Mouse (Mus musculus) frontal cortex, adult (tissue): ENCODE data around the gene Gm12253.

Experiments used
- ATAC-seq: cut with Nextera tagmentation; 2 replicates; pipeline ENCODE4 v1.9.2; 2017; ENCODE audit warnings: mild to moderate bottlenecking, moderate library complexity, mixed read lengths; ENCODE audit not compliant: low TSS enrichment

Gene Gm12253

GRCm38 (mm10) chr11:58432259-58432658 is at the start of gene Gm12253:
Gene Gm12253, plus strand, starts transcription at chr11:58432559.
- ATAC-seq = no peak

- ATAC-seq = no peak
Observed at GRCm38 (mm10) chr11:58399985-58400645, 32.2 kb upstream of the Gm12253 start.

- ATAC-seq = no peak
Observed at GRCm38 (mm10) chr11:58400655-58401054, 31.7 kb upstream of the Gm12253 start.

- ATAC-seq = no peak
Observed at GRCm38 (mm10) chr11:58408066-58408465, 24.3 kb upstream of the Gm12253 start.

- ATAC-seq = no peak
Observed at GRCm38 (mm10) chr11:58418336-58418735, 14.0 kb upstream of the Gm12253 start.

GRCm38 (mm10) chr11:58420815-58421214 is 11.5 kb upstream of the Gm12253 start, which contains the start of gene 1810065E05Rik:
Gene 1810065E05Rik, plus strand, starts transcription at chr11:58421111.
- ATAC-seq = no peak

GRCm38 (mm10) chr11:58437866-58438265 is 5.5 kb downstream of the Gm12253 start:
- no peak for ATAC-seq

- no peak for ATAC-seq
Observed at GRCm38 (mm10) chr11:58452759-58453158, 20.4 kb downstream of the Gm12253 start, which contains the start of gene Lypd9. Gene Lypd9, minus strand, starts transcription at chr11:58452923.

GRCm38 (mm10) chr11:58453592-58453991 is 21.2 kb downstream of the Gm12253 start:
- ATAC-seq = no peak

GRCm38 (mm10) chr11:58462170-58462569 is 29.8 kb downstream of the Gm12253 start, which contains the start of gene Olfr30:
Gene Olfr30, minus strand, starts transcription at chr11:58462270.
- no peak for ATAC-seq
